Mouse (Mus musculus) lung, postnatal 0 days (tissue): ENCODE data around the gene Exoc3l.

Experiments
- CTCF ChIP-seq: IDR thresholded peaks from 2 replicates; pipeline ENCODE4 v1.5.1; 2016; ENCODE audit warnings: antibody characterized with exemption, mild to moderate bottlenecking
- EP300 ChIP-seq: IDR thresholded peaks from 2 replicates; pipeline ENCODE4 v1.6.1; 2016; ENCODE audit warnings: antibody characterized with exemption, mild to moderate bottlenecking, control low read depth

GRCm38 (mm10) chr8:105288958-105289732 lies 6.8 kb downstream of the Exoc3l start:
- TF ChIP-seq CTCF = peak; percentile 58
- TF ChIP-seq EP300 = peak; percentile 60; the same call in 1 of the 2 replicates
